In genomic region chr5:98449873-98450272, GRCm38 (mm10) we compare ENCODE assay signal across 22 mouse cellular contexts.
DNase-seq lines count a peak whose midpoint lies in the region; ATAC-seq and TF ChIP-seq lines count a peak whose summit lies in the region.
"Had no signal": no experiment of that assay in that cellular context is flagged by ENCODE, and none has a peak within 500 bp of the region (broad histone marks: within the 10 kb centered on the region; RNA-seq: fewer than 3 reads in every experiment).

No protein-coding gene starts in this region.

- peak; percentile 51 for DNase-seq in kidney, postnatal 0 days (ENCODE audit: low spot score)
- no peak for DNase-seq in kidney, adult 9 months
- peak; percentile 70 for DNase-seq in lung, embryonic 14.5 days
- DNase-seq in lung, postnatal 25 days (ENCODE audit: low spot score), result no peak
- no peak for DNase-seq in lung, postnatal 4 days
- DNase-seq in lung, postnatal 10 days, result no peak
- DNase-seq: adrenal gland, adult 2 months; adrenal gland, adult 8-10 months; adrenal gland, postnatal 10 days; adrenal gland, postnatal 14 days; adrenal gland, postnatal 25 days; adrenal gland, postnatal 36 days; B cell, adult 2 months; cerebellum, adult 11 months; cerebellum, adult 11-12 months had no signal

- no peak for ATAC-seq in kidney, postnatal 0 days (replicated peaks; ENCODE audit: low FRiP score, low read depth)
- ATAC-seq in lung, embryonic 14.5 days (ENCODE audit: insufficient read depth), result no peak
- ATAC-seq in lung, embryonic 15.5 days (ENCODE audit: borderline replicate concordance, extremely low read depth, low FRiP score, low TSS enrichment), result peak; percentile 73; the same call in 1 of the 2 replicates
- ATAC-seq in lung, embryonic 16.5 days (ENCODE audit: low read depth), result peak; percentile 85
- ATAC-seq: activated CD4-positive, CD25-positive, alpha-beta regulatory T cell, adult 4 months; CD4-positive, CD25-positive, alpha-beta regulatory T cell, adult 4 months; Patski had no signal

- H3K9ac ChIP-seq in kidney, postnatal 0 days (ENCODE audit: low read depth, low read length), result no peak overlapping the region
- no peak overlapping the region for H3K9ac ChIP-seq in lung, embryonic 14.5 days
- no peak overlapping the region for H3K9ac ChIP-seq in lung, embryonic 15.5 days
- H3K9ac ChIP-seq in lung, embryonic 16.5 days (ENCODE audit: low read length), result no peak overlapping the region

- H3K27ac ChIP-seq in kidney, postnatal 0 days, result no peak overlapping the region
- no peak overlapping the region for H3K27ac ChIP-seq in lung, embryonic 14.5 days (ENCODE audit: low read depth)
- no peak overlapping the region for H3K27ac ChIP-seq in lung, embryonic 15.5 days
- H3K27ac ChIP-seq in lung, embryonic 16.5 days (ENCODE audit: low read length), result no peak overlapping the region

- no peaks in the 10 kb centered on the region for H3K27me3 ChIP-seq in kidney, postnatal 0 days (ENCODE audit: insufficient read depth, low read length)
- no peaks in the 10 kb centered on the region for H3K27me3 ChIP-seq in lung, embryonic 14.5 days (ENCODE audit: insufficient read depth, low read length)
- no peaks in the 10 kb centered on the region for H3K27me3 ChIP-seq in lung, embryonic 15.5 days
- no peaks in the 10 kb centered on the region for H3K27me3 ChIP-seq in lung, embryonic 16.5 days (ENCODE audit: control insufficient read depth, insufficient read depth, low read depth, low read length)
- H3K27me3 ChIP-seq: CH12.LX, Patski had no signal

- H3K4me3 ChIP-seq in kidney, postnatal 0 days (replicated peaks; ENCODE audit: low read depth, low read length), result no peak overlapping the region
- H3K4me3 ChIP-seq in lung, embryonic 14.5 days (ENCODE audit: low read depth, low read length), result no peak overlapping the region
- no peak overlapping the region for H3K4me3 ChIP-seq in lung, embryonic 15.5 days
- H3K4me3 ChIP-seq in lung, embryonic 16.5 days (ENCODE audit: low read length), result no peak overlapping the region

- no peak for TF ChIP-seq CTCF in kidney, postnatal 0 days (IDR thresholded peaks at IDR 0.05; ENCODE audit: low read depth)
- no peak for TF ChIP-seq CTCF in lung, embryonic 14.5 days (IDR thresholded peaks at IDR 0.05; ENCODE audit: low read depth)

- no peaks in the 10 kb centered on the region for H3K36me3 ChIP-seq in kidney, postnatal 0 days (ENCODE audit: insufficient read depth, low read length)
- no peaks in the 10 kb centered on the region for H3K36me3 ChIP-seq in lung, embryonic 14.5 days (ENCODE audit: insufficient read depth)
- H3K36me3 ChIP-seq in lung, embryonic 15.5 days, result no peaks in the 10 kb centered on the region
- no peaks in the 10 kb centered on the region for H3K36me3 ChIP-seq in lung, embryonic 16.5 days (ENCODE audit: control insufficient read depth, insufficient read depth, low read length)
- H3K36me3 ChIP-seq: G1E had no signal

- H3K4me2 ChIP-seq in kidney, postnatal 0 days (ENCODE audit: low read length), result no peak overlapping the region
- H3K4me2 ChIP-seq in lung, embryonic 14.5 days, result no peak overlapping the region
- no peak overlapping the region for H3K4me2 ChIP-seq in lung, embryonic 15.5 days
- no peak overlapping the region for H3K4me2 ChIP-seq in lung, embryonic 16.5 days (ENCODE audit: low read depth, low read length)

- H3K9me3 ChIP-seq in kidney, postnatal 0 days (replicated peaks; ENCODE audit: low read length), result no peaks in the 10 kb centered on the region
- H3K9me3 ChIP-seq in lung, embryonic 14.5 days (ENCODE audit: low read depth, low read length), result no peaks in the 10 kb centered on the region
- H3K9me3 ChIP-seq in lung, embryonic 15.5 days, result no peaks in the 10 kb centered on the region
- no peaks in the 10 kb centered on the region for H3K9me3 ChIP-seq in lung, embryonic 16.5 days (ENCODE audit: control insufficient read depth, low read length)

- no peaks in the 10 kb centered on the region for H3K4me1 ChIP-seq in kidney, postnatal 0 days (replicated peaks; ENCODE audit: insufficient read depth, low read length)
- H3K4me1 ChIP-seq in lung, embryonic 14.5 days (ENCODE audit: insufficient read depth), result no peaks in the 10 kb centered on the region
- H3K4me1 ChIP-seq in lung, embryonic 15.5 days, result no peaks in the 10 kb centered on the region
- no peaks in the 10 kb centered on the region for H3K4me1 ChIP-seq in lung, embryonic 16.5 days (replicated peaks; ENCODE audit: control insufficient read depth, insufficient read depth, low read length)

- WGBS in kidney, postnatal 0 days, result 72% methylated on average over 2 of the region's 2 CpGs
- WGBS in lung, embryonic 14.5 days, result 49% methylated on average over 2 of the region's 2 CpGs
- 37% methylated on average over 2 of the region's 2 CpGs for WGBS in lung, embryonic 15.5 days
- 42% methylated on average over 2 of the region's 2 CpGs for WGBS in lung, embryonic 16.5 days

Comparison
In these comparisons a context has a peak if more than half of its experiments do, and no peak if none do; other contexts are left out.
1. ATAC-seq: peak in lung, embryonic 15.5 days (single experiment) and lung, embryonic 16.5 days (single experiment); none in kidney, postnatal 0 days (single experiment) and lung, embryonic 14.5 days (single experiment).
2. DNase-seq: peak in kidney, postnatal 0 days (single experiment) and lung, embryonic 14.5 days (single experiment); none in kidney, adult 9 months (single experiment), lung, postnatal 25 days (single experiment), lung, postnatal 4 days (0 of 2) and lung, postnatal 10 days (single experiment).